Mouse (Mus musculus) kidney, postnatal 0 days (tissue): ENCODE measurements around the gene Upk1a. TPM values are rescaled to one million over a fixed set of nuclear protein-coding genes. Genes with fewer than 3 reads are reported as not detected.

Experiments
- ATAC-seq: fragments of 200-750 bp; cut with Nextera tagmentation; replicated peaks from 2 replicates; pipeline ENCODE4 v1.8.0; 2017; ENCODE audit warnings: low read depth, moderate number of reproducible peaks, moderate TSS enrichment, moderate library complexity; ENCODE audit not compliant: low FRiP score
- DNase-seq: peaks from one replicate; pipeline ENCODE4 v3.0.0-alpha.2; 2016; ENCODE audit warnings: low spot score
- H3K27ac ChIP-seq: fragments of 300-500 bp; sonication (generic); 2 replicates; pipeline ENCODE4 v1.5.1; 2014; ENCODE audit warnings: mild to moderate bottlenecking
- H3K27me3 ChIP-seq: fragments of 300-500 bp; sonication (generic); 2 replicates; pipeline ENCODE4 v1.6.1; 2014; ENCODE audit warnings: low read length, mixed read lengths; ENCODE audit not compliant: insufficient read depth
- H3K36me3 ChIP-seq: fragments of 300-500 bp; sonication (generic); 2 replicates; pipeline ENCODE4 v1.6.1; 2014; ENCODE audit warnings: low read length, mixed read lengths; ENCODE audit not compliant: insufficient read depth
- H3K4me1 ChIP-seq: fragments of 300-500 bp; sonication (generic); replicated peaks from 2 replicates; pipeline ENCODE4 v1.6.1; 2014; ENCODE audit warnings: antibody characterized with exemption, low read length, mixed read lengths; ENCODE audit not compliant: insufficient read depth
- H3K4me2 ChIP-seq: fragments of 300-500 bp; sonication (generic); 2 replicates; pipeline ENCODE4 v1.6.1; 2014; ENCODE audit warnings: mild to moderate bottlenecking, low read length, moderate library complexity, mixed read lengths
- H3K4me3 ChIP-seq: fragments of 300-500 bp; sonication (generic); replicated peaks from 2 replicates; pipeline ENCODE4 v1.5.1; 2014; ENCODE audit warnings: low read depth, low read length
- H3K9ac ChIP-seq: fragments of 300-500 bp; sonication (generic); 2 replicates; pipeline ENCODE4 v1.6.1; 2014; ENCODE audit warnings: low read depth, low read length
- H3K9me3 ChIP-seq: fragments of 300-500 bp; sonication (generic); replicated peaks from 2 replicates; pipeline ENCODE4 v1.6.1; 2016; ENCODE audit warnings: low read length, inconsistent platforms, mixed read lengths
- CTCF ChIP-seq: IDR thresholded peaks from 2 replicates; pipeline ENCODE4 v1.5.1; 2016; ENCODE audit warnings: antibody characterized with exemption, low read depth, mild to moderate bottlenecking, moderate library complexity
- WGBS: fragments of 180-500 bp; shearing (Covaris S2); extraction: QIAGEN DNeasy Blood & Tissue Kit; methylation state at CpG from one replicate; pipeline ENCODE4 v1.1.7; 2014; 5-methylcytosine and 5-hydroxymethylcytosine counted together
- microRNA-seq: library from miRNA; unstranded; fragments of <30 nt; microRNA quantifications from one replicate; pipeline ENCODE4, GENCODE M21; 2016
- polyA plus RNA-seq: library from polyadenylated mRNA; unstranded; fragments of >200 nt; fragmentation: Nextera tagmentation; extraction: Ambion mirVana; gene quantifications from 2 replicates; pipeline ENCODE4 v1.2.1, GENCODE M21; 2015

The Upk1a gene
- polyA plus RNA-seq, 1 experiment from 2014 or later: 48.6 TPM

GRCm38 (mm10) chr7:30558656-30559442, 53.8 kb downstream of the Upk1a start:
- 12% methylated on average over 12 of the region's 12 CpGs for WGBS
- peak overlapping the region; percentile 42 for H3K4me3 ChIP-seq
- H3K27ac ChIP-seq: peak overlapping the region; percentile 54; the same call in 1 of the 2 replicates
- no peaks in the 10 kb centered on the region for H3K27me3 ChIP-seq
- DNase-seq (no peak), ATAC-seq (no peak)
- H3K9ac ChIP-seq: peak overlapping the region; percentile 63
- peaks cover 21% of the 10 kb centered on the region; the same call in 1 of the 2 replicates for H3K36me3 ChIP-seq
- peaks cover 9% of the 10 kb centered on the region for H3K4me1 ChIP-seq
- H3K9me3 ChIP-seq: no peaks in the 10 kb centered on the region
- no peak for TF ChIP-seq CTCF
- peak overlapping the region; percentile 90 for H3K4me2 ChIP-seq

- WGBS: 76% methylated on average over 13 of the region's 13 CpGs
- no peak for DNase-seq
Measured at GRCm38 (mm10) chr7:30557901-30558514, 54.6 kb downstream of the Upk1a start.

GRCm38 (mm10) chr7:30556894-30557536, 55.6 kb downstream of the Upk1a start:
- Histone ChIP-seq H3K4me2 (no peak overlapping the region), H3K4me3 (no peak overlapping the region), H3K36me3 (peaks cover 21% of the 10 kb centered on the region; the same call in 1 of the 2 replicates), H3K9me3 (no peaks in the 10 kb centered on the region), H3K27ac (no peak overlapping the region), H3K27me3 (no peaks in the 10 kb centered on the region), H3K4me1 (peaks cover 17% of the 10 kb centered on the region), H3K9ac (no peak overlapping the region)
- no peak for ATAC-seq
- no peak for DNase-seq
- WGBS: 94% methylated on average over 18 of the region's 18 CpGs
- TF ChIP-seq CTCF: no peak

More at GRCm38 (mm10) chr7:30557901-30558514, 54.6 kb downstream of the Upk1a start:
- ATAC-seq: no peak
- Histone ChIP-seq H3K4me1 (peaks cover 16% of the 10 kb centered on the region), H3K27ac (no peak overlapping the region), H3K9me3 (no peaks in the 10 kb centered on the region), H3K4me3 (no peak overlapping the region), H3K27me3 (no peaks in the 10 kb centered on the region), H3K36me3 (peaks cover 21% of the 10 kb centered on the region; the same call in 1 of the 2 replicates), H3K4me2 (peak overlapping the region; percentile 90; the same call in 1 of the 2 replicates), H3K9ac (0 out of 2 replicates have a peak overlapping the region, but pooled peaks have one; percentile 63)
- TF ChIP-seq CTCF: no peak

GRCm38 (mm10) chr7:30553810-30554584, 58.6 kb downstream of the Upk1a start:
- H3K4me2 ChIP-seq: peak overlapping the region; percentile 97
- DNase-seq (no peak), ATAC-seq (no peak)
- no peaks in the 10 kb centered on the region for H3K27me3 ChIP-seq
- 81% methylated on average over 22 of the region's 22 CpGs for WGBS
- peaks cover 21% of the 10 kb centered on the region; the same call in 1 of the 2 replicates for H3K36me3 ChIP-seq
- H3K9ac ChIP-seq: peak overlapping the region; percentile 72; the same call in 1 of the 2 replicates
- H3K4me1 ChIP-seq: peaks cover 16% of the 10 kb centered on the region
- H3K4me3 ChIP-seq: peak overlapping the region; percentile 75
- H3K27ac ChIP-seq: no peak overlapping the region
- TF ChIP-seq CTCF: no peak
- no peaks in the 10 kb centered on the region for H3K9me3 ChIP-seq

Small RNA genes within 50 kb of the gene (microRNA-seq; reads per million reads assigned to microRNA genes)
- not detected for gene Mir3569

Other genes with a start within 250 kb of the Upk1a start
- 41.9 and 47.3 TPM in 2 replicates for gene Tyrobp, start 199.1 kb downstream of the Upk1a start, polyA plus RNA-seq
- 2.1 and 3.4 TPM in 2 replicates for gene Hcst, start 193.0 kb downstream of the Upk1a start, polyA plus RNA-seq
- gene Nfkbid, start 191.1 kb downstream of the Upk1a start, polyA plus RNA-seq: 1.1 and 1.2 TPM in 2 replicates
- gene Aplp1, start 167.3 kb downstream of the Upk1a start, polyA plus RNA-seq: 24.1 and 25.4 TPM in 2 replicates
- 0.65 and 1.5 TPM in 2 replicates for gene Kirrel2, start 155.2 kb downstream of the Upk1a start, polyA plus RNA-seq
- 3.8 and 4.3 TPM in 2 replicates for gene Nphs1, start 154.5 kb downstream of the Upk1a start, polyA plus RNA-seq
- 22.9 and 34.1 TPM in 2 replicates for gene Prodh2, start 119.2 kb downstream of the Upk1a start, polyA plus RNA-seq
- gene Arhgap33, start 77.8 kb downstream of the Upk1a start, polyA plus RNA-seq: 4.2 TPM in 2 replicates
- 15.8 and 17.7 TPM in 2 replicates for gene Hspb6, start 60.7 kb downstream of the Upk1a start, polyA plus RNA-seq
- gene Proser3, start 60.5 kb downstream of the Upk1a start, polyA plus RNA-seq: 5.2 and 5.6 TPM in 2 replicates
- gene Lin37, start 53.0 kb downstream of the Upk1a start, polyA plus RNA-seq: 37.6 and 40.8 TPM in 2 replicates
- gene U2af1l4, start 49.5 kb downstream of the Upk1a start, polyA plus RNA-seq: 100 and 102 TPM in 2 replicates
- gene Gm49396, start 49.5 kb downstream of the Upk1a start, polyA plus RNA-seq: 5.0 and 7.7 TPM in 2 replicates
- gene Psenen, start 49.2 kb downstream of the Upk1a start, polyA plus RNA-seq: 190 TPM in 2 replicates
- gene Igflr1, start 47.4 kb downstream of the Upk1a start, polyA plus RNA-seq: 2.4 and 2.5 TPM in 2 replicates
- gene Kmt2b, start 24.1 kb downstream of the Upk1a start, polyA plus RNA-seq: 4.9 and 5.9 TPM in 2 replicates
- 0.92 and 1.6 TPM in 2 replicates for gene Zbtb32, start 13.9 kb downstream of the Upk1a start, polyA plus RNA-seq
- gene Cox6b1, start 13.3 kb upstream of the Upk1a start, polyA plus RNA-seq: 1,603 and 1,723 TPM in 2 replicates
- gene Etv2, start 23.0 kb upstream of the Upk1a start, polyA plus RNA-seq: not detected in 2 replicates
- gene Rbm42, start 37.5 kb upstream of the Upk1a start, polyA plus RNA-seq: 110 and 112 TPM in 2 replicates
- gene Haus5, start 52.1 kb upstream of the Upk1a start, polyA plus RNA-seq: 25.2 and 28.8 TPM in 2 replicates
- not detected in 2 replicates for gene Pmis2, start 58.8 kb upstream of the Upk1a start, polyA plus RNA-seq
- gene 2200002J24Rik, start 86.1 kb upstream of the Upk1a start, polyA plus RNA-seq: 2.0 and 2.5 TPM in 2 replicates
- gene Atp4a, start 99.4 kb upstream of the Upk1a start, polyA plus RNA-seq: 4.6 and 5.0 TPM in 2 replicates
- 320 and 325 TPM in 2 replicates for gene Tmem147, start 116.7 kb upstream of the Upk1a start, polyA plus RNA-seq
- gene Gapdhs, start 130.8 kb upstream of the Upk1a start, polyA plus RNA-seq: 0.15 and 0.32 TPM in 2 replicates
- gene Sbsn, start 138.6 kb upstream of the Upk1a start, polyA plus RNA-seq: 2.4 and 2.5 TPM in 2 replicates
- gene Dmkn, start 150.9 kb upstream of the Upk1a start, polyA plus RNA-seq: 1.7 and 2.7 TPM in 2 replicates
- gene Krtdap, start 175.0 kb upstream of the Upk1a start, polyA plus RNA-seq: 1.4 and 3.4 TPM in 2 replicates
- 0.06 and 0.16 TPM in 2 replicates for gene Ffar2, start 210.9 kb upstream of the Upk1a start, polyA plus RNA-seq
- gene Ffar3, start 243.3 kb upstream of the Upk1a start, polyA plus RNA-seq: 0.20 TPM in 1 of 2 replicates, not detected in the other
- 0.03 TPM in 1 of 2 replicates, not detected in the other for gene Ffar1, start 248.7 kb upstream of the Upk1a start, polyA plus RNA-seq